Mouse (Mus musculus): ENCODE measurements around the gene Cic. TPM values are rescaled to one million over a fixed set of nuclear protein-coding genes. Genes with fewer than 3 reads are reported as not detected.

Gene Cic
- polyA plus RNA-seq, 1 experiment from 2014 or later, result 48.8 TPM

DNA sequence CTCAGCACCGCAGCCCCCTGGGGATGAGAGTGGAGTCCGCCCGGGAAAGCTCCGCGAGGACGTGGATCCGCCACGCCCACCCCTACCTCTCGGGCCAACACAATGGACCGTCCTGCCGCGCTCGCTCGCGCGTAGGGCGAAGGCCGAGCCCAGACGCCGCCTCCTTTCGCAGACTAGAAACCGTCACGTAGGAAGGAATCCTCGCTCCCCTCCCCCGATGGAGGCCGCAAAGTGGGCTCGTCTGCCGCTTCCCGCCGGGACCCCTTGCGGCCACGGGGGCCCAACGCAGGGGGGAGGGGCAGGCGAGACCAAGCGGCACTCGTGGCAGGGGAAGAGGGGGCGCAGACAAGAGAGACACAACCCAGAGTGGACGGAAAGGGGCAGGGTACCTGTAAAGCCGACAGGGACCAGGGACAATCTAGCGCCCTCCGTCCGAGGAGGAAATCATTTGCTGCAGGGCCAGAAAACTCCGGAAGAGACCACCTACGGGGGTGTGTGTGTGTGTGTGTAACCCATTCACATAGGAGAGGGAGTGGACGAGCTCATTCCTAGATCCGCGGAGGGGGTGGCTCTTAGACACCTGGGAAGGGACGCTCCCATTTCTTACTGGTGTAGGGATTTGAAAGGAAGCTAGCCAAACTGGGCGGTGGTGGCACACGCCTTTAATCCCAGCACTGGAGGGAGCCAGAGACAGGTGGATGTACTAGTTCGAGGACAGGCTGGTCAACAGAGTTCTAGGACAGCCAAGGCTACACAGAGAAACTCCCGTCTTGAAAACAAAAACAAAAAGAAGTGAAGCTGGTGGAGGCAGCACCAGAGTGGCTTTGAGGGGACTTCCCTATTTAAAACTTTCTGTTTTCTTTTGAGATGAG lies 30.2 kb downstream of the Cic start, which contains the start of gene Pafah1b3:
Gene Pafah1b3, minus strand, starts transcription at position 533 of the 872 bp plus-strand sequence.
- ATAC-seq (ENCODE audit: low read depth), result peak; percentile 94
- no peaks in the 10 kb centered on the region for H3K27me3 ChIP-seq (replicated peaks; ENCODE audit: control insufficient read depth, insufficient read depth, low read length)
- H3K27ac ChIP-seq (replicated peaks; ENCODE audit: low read depth, low read length), result peak within 1 kb of the TSS; percentile 95
- H3K9ac ChIP-seq (ENCODE audit: low read depth, low read length), result peak within 1 kb of the TSS; percentile 87
- DNase-seq (ENCODE audit: low spot score), result peak; percentile 98
- no peaks in the 10 kb centered on the region for H3K9me3 ChIP-seq (ENCODE audit: control insufficient read depth, low read length)
- H3K36me3 ChIP-seq (ENCODE audit: control insufficient read depth, insufficient read depth, low read length), result peaks cover 35% of the 10 kb centered on the region
- WGBS, result under 1% methylated on average over 45 of the region's 52 CpGs
- peak within 1 kb of the TSS; percentile 64 for H3K4me2 ChIP-seq (ENCODE audit: low read depth, low read length)
- H3K4me1 ChIP-seq (ENCODE audit: control insufficient read depth, insufficient read depth, low read length), result peaks cover 4% of the 10 kb centered on the region; the same call in 1 of the 2 replicates
- H3K4me3 ChIP-seq (ENCODE audit: low read depth, low read length), result peak within 1 kb of the TSS; percentile 83

DNA sequence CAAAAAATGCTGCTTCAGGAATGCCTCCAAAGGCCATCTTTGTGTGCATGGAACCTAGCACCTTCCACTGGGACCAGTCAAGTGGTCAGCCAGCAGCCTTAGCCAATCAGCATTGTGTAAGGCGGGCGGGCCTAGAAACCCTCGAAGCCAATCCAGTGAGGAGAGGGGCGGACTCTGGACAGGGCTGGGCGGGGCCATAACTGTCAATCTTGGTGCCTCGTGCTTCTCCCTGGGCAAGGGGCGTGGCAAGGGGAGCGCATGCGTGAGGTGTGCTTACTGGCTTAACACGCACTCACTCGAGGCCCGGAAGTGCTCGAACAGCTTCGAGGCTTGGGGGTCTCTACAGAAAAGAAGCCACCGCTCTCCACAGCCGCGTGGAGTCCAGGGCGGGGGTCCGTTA lies 33.6 kb downstream of the Cic start, which contains the start of gene Prr19:
Gene Prr19, plus strand, starts transcription at position 349 of the 400 bp plus-strand sequence.
- no peaks in the 10 kb centered on the region for H3K9me3 ChIP-seq (ENCODE audit: control insufficient read depth, low read length)
- WGBS, result 47% methylated on average over 15 of the region's 19 CpGs
- H3K27me3 ChIP-seq (replicated peaks; ENCODE audit: control insufficient read depth, insufficient read depth, low read length), result no peaks in the 10 kb centered on the region
- H3K27ac ChIP-seq (replicated peaks; ENCODE audit: low read depth, low read length), result no peak within 1 kb of the TSS
- H3K36me3 ChIP-seq (ENCODE audit: control insufficient read depth, insufficient read depth, low read length), result 0 out of 2 replicates have a peak, but pooled peaks cover 1% of the 10 kb centered on the region
- DNase-seq (ENCODE audit: low spot score), result peak; percentile 52
- peaks cover 4% of the 10 kb centered on the region; the same call in 1 of the 2 replicates for H3K4me1 ChIP-seq (ENCODE audit: control insufficient read depth, insufficient read depth, low read length)
- no peak within 1 kb of the TSS for H3K9ac ChIP-seq (ENCODE audit: low read depth, low read length)
- no peak for ATAC-seq (ENCODE audit: low read depth)
- H3K4me2 ChIP-seq (ENCODE audit: low read depth, low read length), result no peak within 1 kb of the TSS
- no peak within 1 kb of the TSS for H3K4me3 ChIP-seq (ENCODE audit: low read depth, low read length)

DNA sequence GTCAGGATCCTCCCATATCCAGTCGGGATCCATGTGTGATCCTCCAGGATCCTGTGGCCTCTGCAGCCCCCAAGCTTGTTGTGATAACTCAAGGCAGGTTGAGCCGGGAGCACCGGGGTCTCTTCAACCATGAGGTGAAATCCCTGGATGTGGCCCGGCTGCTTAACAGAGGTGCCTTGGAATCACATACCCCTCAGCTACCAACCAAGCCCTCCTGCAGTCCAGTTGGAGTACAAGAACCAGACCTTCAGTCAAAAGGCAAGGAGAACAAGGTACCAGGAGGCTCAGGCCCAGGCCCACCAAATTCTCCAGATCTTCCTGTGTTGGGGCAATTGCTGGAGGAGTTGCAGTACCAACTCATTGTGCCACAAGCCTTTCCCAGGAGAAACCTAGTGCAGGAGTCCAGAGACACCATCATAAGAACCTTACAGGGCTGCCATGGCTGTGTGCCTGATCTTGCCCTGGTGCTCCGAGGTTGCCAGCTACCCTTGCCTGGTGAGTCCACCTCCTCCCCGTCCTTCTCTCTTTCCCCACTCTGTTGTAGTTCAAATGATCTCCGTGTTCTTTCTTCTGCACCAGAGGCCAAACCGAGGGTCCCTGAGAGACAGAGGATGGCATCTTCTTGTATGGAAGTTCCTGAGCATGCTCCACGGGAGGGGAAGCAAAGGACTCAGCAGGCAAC lies 35.6 kb downstream of the Cic start:
- no peak for DNase-seq (ENCODE audit: low spot score)
- Histone ChIP-seq H3K27ac (replicated peaks; ENCODE audit: low read depth, low read length) (no peak overlapping the region), H3K27me3 (replicated peaks; ENCODE audit: control insufficient read depth, insufficient read depth, low read length) (peaks cover under 1% of the 10 kb centered on the region; the same call in 1 of the 2 replicates), H3K4me2 (ENCODE audit: low read depth, low read length) (no peak overlapping the region), H3K9ac (ENCODE audit: low read depth, low read length) (no peak overlapping the region), H3K4me1 (ENCODE audit: control insufficient read depth, insufficient read depth, low read length) (0 out of 2 replicates have a peak, but pooled peaks cover 2% of the 10 kb centered on the region), H3K36me3 (ENCODE audit: control insufficient read depth, insufficient read depth, low read length) (no peaks in the 10 kb centered on the region), H3K9me3 (ENCODE audit: control insufficient read depth, low read length) (no peaks in the 10 kb centered on the region), H3K4me3 (ENCODE audit: low read depth, low read length) (no peak overlapping the region)
- WGBS, result 64% methylated on average over 9 of the region's 9 CpGs
- ATAC-seq (ENCODE audit: low read depth), result no peak

DNA sequence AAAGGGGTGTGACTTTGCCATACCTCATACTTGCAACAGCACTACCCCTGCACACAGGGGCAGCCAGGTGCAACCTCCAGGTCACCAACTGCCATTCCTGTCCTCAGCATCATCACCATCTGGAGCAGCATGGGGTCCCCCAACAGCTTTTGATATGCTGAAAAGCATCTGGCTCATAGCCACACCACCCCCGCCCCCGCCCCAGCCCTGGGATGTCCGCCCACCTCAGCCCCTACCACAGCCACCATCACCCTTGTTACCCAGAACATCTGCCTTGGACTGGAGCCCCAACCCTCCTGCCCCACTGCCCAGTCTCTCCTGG lies 36.1 kb downstream of the Cic start:
- no peak overlapping the region for H3K4me3 ChIP-seq (ENCODE audit: low read depth, low read length)
- H3K36me3 ChIP-seq (ENCODE audit: control insufficient read depth, insufficient read depth, low read length), result no peaks in the 10 kb centered on the region
- ATAC-seq (ENCODE audit: low read depth), result no peak
- H3K27me3 ChIP-seq (replicated peaks; ENCODE audit: control insufficient read depth, insufficient read depth, low read length), result peaks cover 6% of the 10 kb centered on the region; the same call in 1 of the 2 replicates
- H3K9ac ChIP-seq (ENCODE audit: low read depth, low read length), result no peak overlapping the region
- no peak for DNase-seq (ENCODE audit: low spot score)
- H3K9me3 ChIP-seq (ENCODE audit: control insufficient read depth, low read length), result no peaks in the 10 kb centered on the region
- no peak overlapping the region for H3K27ac ChIP-seq (replicated peaks; ENCODE audit: low read depth, low read length)
- WGBS, result 87% methylated on average over 3 of the region's 3 CpGs
- no peak overlapping the region for H3K4me2 ChIP-seq (ENCODE audit: low read depth, low read length)
- 0 out of 2 replicates have a peak, but pooled peaks cover 2% of the 10 kb centered on the region for H3K4me1 ChIP-seq (ENCODE audit: control insufficient read depth, insufficient read depth, low read length)

DNA sequence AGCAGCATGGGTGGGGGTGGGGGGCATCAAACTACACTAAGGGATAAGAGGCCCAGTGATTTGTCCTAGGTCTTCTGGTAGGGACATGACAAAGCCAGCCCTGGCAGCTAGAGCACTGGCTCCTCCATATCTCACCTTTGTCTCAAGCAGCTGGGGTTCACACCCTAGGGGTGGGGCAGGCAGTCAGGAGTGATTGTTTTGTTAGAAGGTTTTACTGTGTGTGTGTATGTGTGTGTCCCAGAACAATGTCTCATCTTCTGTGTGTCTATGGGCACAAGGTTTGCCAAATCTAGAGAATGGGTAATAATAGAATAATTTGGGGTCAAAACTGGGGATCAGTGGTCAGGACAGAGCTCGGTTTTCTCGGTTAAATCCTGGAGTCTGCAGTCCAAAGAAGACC lies 38.0 kb downstream of the Cic start:
- WGBS, result 2% methylated on average over 2 of the region's 2 CpGs
- Histone ChIP-seq H3K36me3 (ENCODE audit: control insufficient read depth, insufficient read depth, low read length) (no peaks in the 10 kb centered on the region), H3K4me2 (ENCODE audit: low read depth, low read length) (peak overlapping the region; percentile 97), H3K4me3 (ENCODE audit: low read depth, low read length) (peak overlapping the region; percentile 52), H3K4me1 (ENCODE audit: control insufficient read depth, insufficient read depth, low read length) (0 out of 2 replicates have a peak, but pooled peaks cover 2% of the 10 kb centered on the region), H3K27ac (replicated peaks; ENCODE audit: low read depth, low read length) (no peak overlapping the region), H3K9me3 (ENCODE audit: control insufficient read depth, low read length) (no peaks in the 10 kb centered on the region), H3K9ac (ENCODE audit: low read depth, low read length) (peak overlapping the region; percentile 49), H3K27me3 (replicated peaks; ENCODE audit: control insufficient read depth, insufficient read depth, low read length) (peaks cover 8% of the 10 kb centered on the region; the same call in 1 of the 2 replicates)
- DNase-seq (ENCODE audit: low spot score) (no peak), ATAC-seq (ENCODE audit: low read depth) (no peak)

DNA sequence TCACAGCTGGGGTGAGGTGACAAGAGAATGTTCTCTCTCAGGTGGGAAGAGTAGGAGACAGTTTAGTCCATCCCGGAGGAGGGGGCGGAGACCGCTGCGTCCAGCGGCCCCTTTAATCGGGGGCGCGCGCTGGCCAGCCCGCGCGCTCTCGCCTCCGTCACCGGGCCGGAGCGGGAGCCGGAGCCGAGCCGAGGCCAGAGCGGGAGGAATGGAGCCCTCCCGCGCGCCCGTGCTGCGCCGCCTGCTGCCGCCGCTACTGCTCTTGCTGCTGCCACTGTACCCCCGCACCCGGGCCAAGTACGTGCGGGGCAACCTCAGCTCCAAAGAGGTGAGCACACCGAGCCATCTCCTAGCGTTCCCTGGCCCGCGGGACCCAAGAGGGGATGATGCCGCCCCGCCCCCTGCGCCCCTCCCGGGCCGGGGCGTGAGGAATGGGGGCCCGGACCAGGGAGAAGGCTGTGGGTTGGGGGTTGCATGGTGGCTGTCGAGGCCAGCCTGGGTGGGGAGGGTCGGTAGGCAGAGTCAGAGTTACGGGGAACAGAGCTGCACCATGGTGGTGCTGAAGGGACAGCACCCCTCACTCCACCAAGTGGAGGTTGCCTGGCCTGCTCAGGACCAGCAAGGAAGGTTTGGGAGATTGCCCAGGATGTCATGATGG lies 38.6 kb downstream of the Cic start, which contains the start of gene Tmem145:
Gene Tmem145, plus strand, starts transcription at position 151 of the 658 bp plus-strand sequence.
- peak; percentile 85 for DNase-seq (ENCODE audit: low spot score)
- peak within 1 kb of the TSS; percentile 49 for H3K9ac ChIP-seq (ENCODE audit: low read depth, low read length)
- no peaks in the 10 kb centered on the region for H3K36me3 ChIP-seq (ENCODE audit: control insufficient read depth, insufficient read depth, low read length)
- no peaks in the 10 kb centered on the region for H3K9me3 ChIP-seq (ENCODE audit: control insufficient read depth, low read length)
- WGBS, result 1% methylated on average over 24 of the region's 47 CpGs
- peak; percentile 87 for ATAC-seq (ENCODE audit: low read depth)
- H3K27ac ChIP-seq (replicated peaks; ENCODE audit: low read depth, low read length), result no peak within 1 kb of the TSS
- 0 out of 2 replicates have a peak, but pooled peaks cover 2% of the 10 kb centered on the region for H3K4me1 ChIP-seq (ENCODE audit: control insufficient read depth, insufficient read depth, low read length)
- peak within 1 kb of the TSS; percentile 52 for H3K4me3 ChIP-seq (ENCODE audit: low read depth, low read length)
- peaks cover 10% of the 10 kb centered on the region for H3K27me3 ChIP-seq (replicated peaks; ENCODE audit: control insufficient read depth, insufficient read depth, low read length)
- peak within 1 kb of the TSS; percentile 97 for H3K4me2 ChIP-seq (ENCODE audit: low read depth, low read length)

DNA sequence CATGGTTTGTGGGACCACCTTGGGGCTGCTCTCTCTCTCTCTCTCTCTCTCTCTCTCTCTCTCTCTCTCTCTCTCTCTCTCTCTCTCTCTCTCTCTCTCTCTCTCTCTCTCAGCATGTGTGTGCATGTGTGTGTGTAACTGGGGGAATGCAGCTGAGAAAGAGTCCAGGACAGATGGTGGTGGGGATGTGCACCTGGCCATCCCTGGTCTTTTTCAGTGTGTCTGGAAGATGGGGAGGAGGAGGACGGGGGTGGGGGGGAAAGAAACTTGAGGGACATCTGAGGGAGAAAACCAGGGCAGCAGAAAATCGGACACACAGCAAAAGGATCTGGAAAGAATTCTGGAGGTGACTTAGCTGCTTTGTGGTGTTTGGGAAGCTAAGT lies 39.1 kb downstream of the Cic start:
- no peak for ATAC-seq (ENCODE audit: low read depth)
- Histone ChIP-seq H3K36me3 (ENCODE audit: control insufficient read depth, insufficient read depth, low read length) (no peaks in the 10 kb centered on the region), H3K27ac (replicated peaks; ENCODE audit: low read depth, low read length) (no peak overlapping the region), H3K9me3 (ENCODE audit: control insufficient read depth, low read length) (no peaks in the 10 kb centered on the region), H3K9ac (ENCODE audit: low read depth, low read length) (no peak overlapping the region), H3K4me1 (ENCODE audit: control insufficient read depth, insufficient read depth, low read length) (0 out of 2 replicates have a peak, but pooled peaks cover 2% of the 10 kb centered on the region), H3K27me3 (replicated peaks; ENCODE audit: control insufficient read depth, insufficient read depth, low read length) (peaks cover 15% of the 10 kb centered on the region), H3K4me3 (ENCODE audit: low read depth, low read length) (no peak overlapping the region), H3K4me2 (ENCODE audit: low read depth, low read length) (peak overlapping the region; percentile 97)
- WGBS, result 43% methylated on average over 2 of the region's 2 CpGs
- no peak for DNase-seq (ENCODE audit: low spot score)

DNA sequence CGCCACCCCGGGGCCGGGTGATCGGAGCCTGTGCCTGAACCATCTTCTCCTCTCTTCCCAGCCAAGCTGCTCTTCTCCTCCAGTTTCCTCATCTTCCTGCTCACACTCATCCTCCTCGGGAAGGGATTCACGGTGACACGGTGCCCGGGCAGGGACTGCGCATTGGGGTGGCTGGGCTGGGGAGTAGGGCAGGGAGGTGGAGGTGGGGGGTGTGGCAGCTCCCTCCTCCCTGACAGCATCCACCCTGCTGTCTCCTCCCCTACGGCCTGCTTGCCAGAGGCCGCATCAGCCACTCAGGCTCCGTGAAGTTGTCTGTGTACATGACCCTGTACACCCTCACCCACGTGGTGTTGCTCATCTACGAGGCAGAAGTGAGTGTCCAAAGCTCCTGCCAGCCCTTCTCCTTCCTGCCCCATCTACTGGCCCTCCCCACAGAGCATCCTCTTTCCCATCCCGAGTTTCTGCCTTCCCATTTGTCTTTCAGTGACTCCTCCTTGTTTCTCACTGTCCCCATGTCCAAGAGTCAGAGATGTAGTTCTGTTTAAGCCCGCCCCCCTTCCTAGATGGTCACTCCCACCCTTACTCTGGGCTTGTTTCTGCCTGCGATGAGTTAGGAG lies 41.3 kb downstream of the Cic start:
- H3K27me3 ChIP-seq (replicated peaks; ENCODE audit: control insufficient read depth, insufficient read depth, low read length), result peaks cover 31% of the 10 kb centered on the region
- H3K9ac ChIP-seq (ENCODE audit: low read depth, low read length), result no peak overlapping the region
- H3K4me1 ChIP-seq (ENCODE audit: control insufficient read depth, insufficient read depth, low read length), result 0 out of 2 replicates have a peak, but pooled peaks cover 2% of the 10 kb centered on the region
- no peak overlapping the region for H3K4me2 ChIP-seq (ENCODE audit: low read depth, low read length)
- no peak overlapping the region for H3K27ac ChIP-seq (replicated peaks; ENCODE audit: low read depth, low read length)
- DNase-seq (ENCODE audit: low spot score) (no peak), ATAC-seq (ENCODE audit: low read depth) (no peak)
- WGBS, result 54% methylated on average over 15 of the region's 17 CpGs
- no peak overlapping the region for H3K4me3 ChIP-seq (ENCODE audit: low read depth, low read length)
- H3K9me3 ChIP-seq (ENCODE audit: control insufficient read depth, low read length), result no peaks in the 10 kb centered on the region
- H3K36me3 ChIP-seq (ENCODE audit: control insufficient read depth, insufficient read depth, low read length), result no peaks in the 10 kb centered on the region
